Mouse (Mus musculus) left cerebral cortex, postnatal 36 days (tissue): ENCODE measurements around the gene Taar8b. TPM values are rescaled to one million over a fixed set of nuclear protein-coding genes. Genes with fewer than 3 reads are reported as not detected.

Source experiments
- DNase-seq, 2 experiments: peaks; one replicate each; pipeline ENCODE4 v3.0.0; 2021 to 2022; ENCODE audit warnings: low spot score in 2 of 2, mixed read lengths in 1 of 2
- intact Hi-C: fragments of 180-260 bp; cut with DNase I; formaldehyde crosslinking; loops from one replicate; pipeline ENCODE4 v1.15.1; 2025
- total RNA-seq, 2 experiments: library from RNA; stranded (reverse); gene quantifications; 2 replicates each; pipeline ENCODE4 v1.2.3; 2021

Gene Taar8b
- total RNA-seq, 2 experiments from 2014 or later, result not detected

- intact Hi-C loops, result no loop called here
- DNase-seq, result no peak
These were observed 40.1 kb downstream of the Taar8b start for GRCm38 (mm10) chr10:24052039-24052438.

- no peak for DNase-seq
- intact Hi-C loops, result no loop called here
These were observed 42.9 kb downstream of the Taar8b start, which contains the start of gene Taar7f for GRCm38 (mm10) chr10:24049210-24049609. Gene Taar7f, plus strand, starts transcription at chr10:24049510.

Other genes with a start within 250 kb of the Taar8b start
- gene Vnn3, start 240.8 kb downstream of the Taar8b start, total RNA-seq, result under 1 TPM in 1 of 2 experiments, not detected in 1; 0.29 TPM
- gene Vnn1, start 197.6 kb downstream of the Taar8b start, total RNA-seq, result under 1 TPM in 1 of 2 experiments, not detected in 1; 0.22 TPM
- gene Taar1, start 171.9 kb downstream of the Taar8b start, total RNA-seq, result not detected
- not detected for gene Taar2, start 153.7 kb downstream of the Taar8b start, total RNA-seq
- gene Taar3, start 142.7 kb downstream of the Taar8b start, total RNA-seq, result not detected
- gene Taar4, start 131.8 kb downstream of the Taar8b start, total RNA-seq, result not detected
- gene Taar5, start 121.6 kb downstream of the Taar8b start, total RNA-seq, result not detected
- not detected for gene Taar6, start 106.6 kb downstream of the Taar8b start, total RNA-seq
- not detected for gene Taar7a, start 98.8 kb downstream of the Taar8b start, total RNA-seq
- gene Taar7b, start 92.4 kb downstream of the Taar8b start, total RNA-seq, result not detected
- gene Taar7d, start 65.1 kb downstream of the Taar8b start, total RNA-seq, result not detected
- gene Taar7e, start 54.7 kb downstream of the Taar8b start, total RNA-seq, result not detected
- not detected for gene Taar7f, start 42.8 kb downstream of the Taar8b start, total RNA-seq
- not detected for gene Taar8a, start 15.8 kb downstream of the Taar8b start, total RNA-seq
- gene Taar8c, start 9.6 kb upstream of the Taar8b start, total RNA-seq, result not detected
- gene Taar9, start 17.2 kb upstream of the Taar8b start, total RNA-seq, result not detected
- gene Stx7, start 57.0 kb upstream of the Taar8b start, total RNA-seq, result 100 to 1,000 TPM; 136 to 139 TPM
- 1 to 10 TPM; 6.2 to 7.0 TPM for gene Moxd1, start 131.2 kb upstream of the Taar8b start, total RNA-seq